Mouse (Mus musculus): ENCODE measurements around the gene Psmc1. TPM values are rescaled to one million over a fixed set of nuclear protein-coding genes. Genes with fewer than 3 reads are reported as not detected.
A peak's percentile ranks its signal among the peaks of the same experiment; 100 is the strongest.

Psmc1 gene
- polyA plus RNA-seq, 1 experiment from 2014 or later: 305 TPM

DNA sequence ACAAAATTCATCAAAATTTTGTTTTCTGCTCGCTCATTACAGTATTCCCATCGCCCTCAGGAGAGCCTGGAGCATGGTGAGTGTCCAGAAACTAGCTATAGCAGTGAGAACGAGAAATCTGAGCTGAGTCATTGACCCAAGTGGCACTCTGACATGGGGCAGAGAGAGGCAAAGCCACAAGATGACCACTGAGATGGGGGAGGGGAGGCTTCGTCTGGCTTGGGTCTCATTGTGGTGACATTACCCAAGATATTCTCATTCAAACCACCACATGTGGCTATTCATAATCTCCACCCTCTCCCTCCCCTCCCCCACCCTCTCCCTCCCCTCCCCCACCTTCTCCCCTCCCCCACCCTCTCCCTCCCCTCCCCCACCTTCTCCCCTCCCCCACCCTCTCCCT is 2.5 kb upstream of the Psmc1 start:
- DNase-seq (ENCODE audit: low spot score) (no peak), ATAC-seq (no peak)
- Histone ChIP-seq H3K36me3 (ENCODE audit: control insufficient read depth, insufficient read depth, low read length) (peaks cover 11% of the 10 kb centered on the region), H3K4me3 (ENCODE audit: low read depth, low read length) (no peak overlapping the region), H3K9me3 (replicated peaks; ENCODE audit: control insufficient read depth, low read length) (no peaks in the 10 kb centered on the region), H3K9ac (ENCODE audit: low read length) (no peak overlapping the region), H3K4me2 (ENCODE audit: low read length) (no peak overlapping the region), H3K27ac (ENCODE audit: low read depth, low read length) (no peak overlapping the region), H3K27me3 (replicated peaks; ENCODE audit: control insufficient read depth, insufficient read depth, low read length) (no peaks in the 10 kb centered on the region), H3K4me1 (ENCODE audit: control insufficient read depth, insufficient read depth, low read length) (peaks cover 11% of the 10 kb centered on the region)
- WGBS: 64% methylated on average over 4 of the region's 4 CpGs

DNA sequence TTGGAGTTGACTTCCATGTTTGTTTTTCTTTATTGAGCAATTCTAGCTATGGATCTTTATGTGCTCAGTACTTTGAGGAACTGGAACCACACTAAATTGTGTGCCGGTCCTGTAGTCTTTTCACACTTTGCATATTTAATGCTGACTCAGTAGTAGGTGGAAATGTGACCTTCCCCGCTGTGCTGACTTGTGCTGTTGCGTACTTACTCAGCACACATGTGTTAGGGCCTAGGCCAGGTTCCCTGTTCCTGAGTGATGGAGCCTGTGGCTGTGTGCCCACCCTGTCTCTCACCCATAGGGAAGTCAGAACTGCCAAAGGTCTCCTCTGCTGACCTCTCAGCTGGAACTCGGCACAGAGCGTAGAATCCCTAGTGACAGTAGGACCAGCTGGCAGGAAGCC is 6.0 kb downstream of the Psmc1 start:
- no peak overlapping the region for H3K9ac ChIP-seq (ENCODE audit: low read length)
- 98% methylated on average over 5 of the region's 5 CpGs for WGBS
- DNase-seq (ENCODE audit: low spot score): no peak
- H3K4me1 ChIP-seq (ENCODE audit: control insufficient read depth, insufficient read depth, low read length): peaks cover 6% of the 10 kb centered on the region
- H3K9me3 ChIP-seq (replicated peaks; ENCODE audit: control insufficient read depth, low read length): no peaks in the 10 kb centered on the region
- no peak overlapping the region for H3K4me3 ChIP-seq (ENCODE audit: low read depth, low read length)
- ATAC-seq: no peak
- H3K27ac ChIP-seq (ENCODE audit: low read depth, low read length): no peak overlapping the region
- peaks cover 91% of the 10 kb centered on the region for H3K36me3 ChIP-seq (ENCODE audit: control insufficient read depth, insufficient read depth, low read length)
- no peaks in the 10 kb centered on the region for H3K27me3 ChIP-seq (replicated peaks; ENCODE audit: control insufficient read depth, insufficient read depth, low read length)
- H3K4me2 ChIP-seq (ENCODE audit: low read length): no peak overlapping the region

- ATAC-seq: no peak
- Histone ChIP-seq H3K4me3 (ENCODE audit: low read depth, low read length) (no peak overlapping the region), H3K36me3 (ENCODE audit: control insufficient read depth, insufficient read depth, low read length) (peaks cover 89% of the 10 kb centered on the region), H3K27me3 (replicated peaks; ENCODE audit: control insufficient read depth, insufficient read depth, low read length) (no peaks in the 10 kb centered on the region), H3K4me2 (ENCODE audit: low read length) (no peak overlapping the region), H3K4me1 (ENCODE audit: control insufficient read depth, insufficient read depth, low read length) (no peaks in the 10 kb centered on the region), H3K9ac (ENCODE audit: low read length) (no peak overlapping the region), H3K9me3 (replicated peaks; ENCODE audit: control insufficient read depth, low read length) (no peaks in the 10 kb centered on the region), H3K27ac (ENCODE audit: low read depth, low read length) (no peak overlapping the region)
- 91% methylated on average over 7 of the region's 7 CpGs for WGBS
- DNase-seq (ENCODE audit: low spot score): no peak
These were observed 13.0 kb downstream of the Psmc1 start for GRCm38 (mm10) chr12:100122921-100123381.

GRCm38 (mm10) chr12:100123476-100123875 is 13.5 kb downstream of the Psmc1 start:
- Histone ChIP-seq H3K9me3 (replicated peaks; ENCODE audit: control insufficient read depth, low read length) (no peaks in the 10 kb centered on the region), H3K9ac (ENCODE audit: low read length) (no peak overlapping the region), H3K36me3 (ENCODE audit: control insufficient read depth, insufficient read depth, low read length) (peaks cover 84% of the 10 kb centered on the region), H3K4me3 (ENCODE audit: low read depth, low read length) (no peak overlapping the region), H3K4me2 (ENCODE audit: low read length) (no peak overlapping the region), H3K27ac (ENCODE audit: low read depth, low read length) (no peak overlapping the region), H3K27me3 (replicated peaks; ENCODE audit: control insufficient read depth, insufficient read depth, low read length) (no peaks in the 10 kb centered on the region), H3K4me1 (ENCODE audit: control insufficient read depth, insufficient read depth, low read length) (no peaks in the 10 kb centered on the region)
- ATAC-seq (no peak), DNase-seq (ENCODE audit: low spot score) (peak; percentile 17)
- WGBS: 87% methylated on average over 9 of the region's 9 CpGs

DNA sequence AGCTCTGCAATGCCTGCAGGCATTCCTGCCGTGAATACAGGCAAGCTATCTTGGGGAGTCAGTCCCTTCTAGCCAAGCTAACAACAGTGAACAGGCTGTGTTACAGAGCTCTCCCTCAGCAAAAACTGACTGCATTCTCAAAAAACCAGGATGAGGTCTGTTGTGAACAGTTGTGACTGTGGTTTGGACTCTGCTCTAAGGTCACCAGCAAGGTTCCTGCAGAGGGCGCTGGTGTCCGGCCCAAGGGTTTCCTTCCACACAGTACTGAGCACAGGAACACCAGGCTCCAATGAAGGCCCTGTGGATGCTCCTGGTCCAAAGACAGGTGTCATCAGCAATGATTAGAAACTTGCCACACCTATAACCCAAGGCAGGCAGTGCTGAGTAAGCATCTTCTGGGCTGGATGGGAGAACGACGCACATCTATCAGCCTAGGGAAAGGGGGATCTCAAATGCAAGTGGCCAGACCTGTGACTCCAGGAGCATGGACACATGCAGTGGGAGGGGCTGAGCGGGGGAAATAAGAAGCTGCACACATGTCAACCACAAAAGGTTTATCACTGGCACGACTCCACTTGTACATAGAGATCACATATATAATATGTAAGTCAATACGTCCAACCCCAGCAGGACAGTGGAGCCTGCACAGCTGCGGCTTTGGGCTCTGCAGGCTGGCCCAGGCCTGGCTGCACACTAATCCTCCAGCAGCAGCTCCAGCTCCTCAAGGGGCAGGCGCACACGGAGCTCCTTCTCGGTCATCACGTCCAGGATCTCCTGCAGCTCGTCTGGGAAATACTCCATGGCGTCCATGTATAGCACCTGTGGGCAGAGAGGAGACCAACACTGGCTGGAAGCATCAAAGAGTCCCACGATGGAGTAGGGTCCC is 15.2 kb downstream of the Psmc1 start:
- H3K4me1 ChIP-seq (ENCODE audit: control insufficient read depth, insufficient read depth, low read length): no peaks in the 10 kb centered on the region
- H3K36me3 ChIP-seq (ENCODE audit: control insufficient read depth, insufficient read depth, low read length): peaks cover 84% of the 10 kb centered on the region
- H3K27me3 ChIP-seq (replicated peaks; ENCODE audit: control insufficient read depth, insufficient read depth, low read length): no peaks in the 10 kb centered on the region
- H3K4me3 ChIP-seq (ENCODE audit: low read depth, low read length): no peak overlapping the region
- no peak overlapping the region for H3K27ac ChIP-seq (ENCODE audit: low read depth, low read length)
- ATAC-seq: no peak
- no peak for DNase-seq (ENCODE audit: low spot score)
- 82% methylated on average over 16 of the region's 16 CpGs for WGBS
- H3K4me2 ChIP-seq (ENCODE audit: low read length): no peak overlapping the region
- H3K9ac ChIP-seq (ENCODE audit: low read length): no peak overlapping the region
- H3K9me3 ChIP-seq (replicated peaks; ENCODE audit: control insufficient read depth, low read length): no peaks in the 10 kb centered on the region

GRCm38 (mm10) chr12:100126968-100127865 is 17.3 kb downstream of the Psmc1 start:
- WGBS: 86% methylated on average over 17 of the region's 17 CpGs
- no peak overlapping the region for H3K4me3 ChIP-seq (ENCODE audit: low read depth, low read length)
- H3K4me2 ChIP-seq (ENCODE audit: low read length): no peak overlapping the region
- H3K9me3 ChIP-seq (replicated peaks; ENCODE audit: control insufficient read depth, low read length): no peaks in the 10 kb centered on the region
- no peaks in the 10 kb centered on the region for H3K4me1 ChIP-seq (ENCODE audit: control insufficient read depth, insufficient read depth, low read length)
- no peak overlapping the region for H3K9ac ChIP-seq (ENCODE audit: low read length)
- ATAC-seq (no peak), DNase-seq (ENCODE audit: low spot score) (no peak)
- no peaks in the 10 kb centered on the region for H3K27me3 ChIP-seq (replicated peaks; ENCODE audit: control insufficient read depth, insufficient read depth, low read length)
- H3K27ac ChIP-seq (ENCODE audit: low read depth, low read length): no peak overlapping the region
- peaks cover 81% of the 10 kb centered on the region for H3K36me3 ChIP-seq (ENCODE audit: control insufficient read depth, insufficient read depth, low read length)

GRCm38 (mm10) chr12:100127866-100128480 is 18.0 kb downstream of the Psmc1 start:
- Histone ChIP-seq H3K9ac (ENCODE audit: low read length) (no peak overlapping the region), H3K9me3 (replicated peaks; ENCODE audit: control insufficient read depth, low read length) (no peaks in the 10 kb centered on the region), H3K4me3 (ENCODE audit: low read depth, low read length) (no peak overlapping the region), H3K4me1 (ENCODE audit: control insufficient read depth, insufficient read depth, low read length) (no peaks in the 10 kb centered on the region), H3K27me3 (replicated peaks; ENCODE audit: control insufficient read depth, insufficient read depth, low read length) (no peaks in the 10 kb centered on the region), H3K36me3 (ENCODE audit: control insufficient read depth, insufficient read depth, low read length) (peaks cover 82% of the 10 kb centered on the region), H3K27ac (ENCODE audit: low read depth, low read length) (no peak overlapping the region), H3K4me2 (ENCODE audit: low read length) (no peak overlapping the region)
- ATAC-seq (no peak), DNase-seq (ENCODE audit: low spot score) (no peak)
- 89% methylated on average over 8 of the region's 8 CpGs for WGBS

- Histone ChIP-seq H3K4me1 (ENCODE audit: control insufficient read depth, insufficient read depth, low read length) (no peaks in the 10 kb centered on the region), H3K36me3 (ENCODE audit: control insufficient read depth, insufficient read depth, low read length) (peaks cover 82% of the 10 kb centered on the region), H3K4me3 (ENCODE audit: low read depth, low read length) (no peak overlapping the region), H3K27me3 (replicated peaks; ENCODE audit: control insufficient read depth, insufficient read depth, low read length) (no peaks in the 10 kb centered on the region), H3K9me3 (replicated peaks; ENCODE audit: control insufficient read depth, low read length) (no peaks in the 10 kb centered on the region), H3K4me2 (ENCODE audit: low read length) (no peak overlapping the region), H3K9ac (ENCODE audit: low read length) (no peak overlapping the region), H3K27ac (ENCODE audit: low read depth, low read length) (no peak overlapping the region)
- ATAC-seq (no peak), DNase-seq (ENCODE audit: low spot score) (no peak)
- WGBS: 89% methylated on average over 6 of the region's 6 CpGs
These were observed 18.6 kb downstream of the Psmc1 start for GRCm38 (mm10) chr12:100128522-100128921.

All from forebrain, embryonic 14.5 days (tissue).